Mouse (Mus musculus) heart, adult 9 months (tissue): ENCODE results near the gene Olfr1441.

Experiments
- DNase-seq, 2 experiments: peaks; one replicate each; pipeline ENCODE4 v3.0.0; 2022; ENCODE audit warnings: low spot score in 2 of 2

The Olfr1441 gene

GRCm38 (mm10) chr19:12462851-12463721 is 45.9 kb downstream of the Olfr1441 start:
- no peak for DNase-seq

- DNase-seq = no peak
These were observed 46.4 kb downstream of the Olfr1441 start for GRCm38 (mm10) chr19:12463722-12464035.

- no peak for DNase-seq
These were observed 46.9 kb downstream of the Olfr1441 start for GRCm38 (mm10) chr19:12464127-12464526.

- no peak for DNase-seq
These were observed 47.4 kb downstream of the Olfr1441 start for GRCm38 (mm10) chr19:12464674-12465073.

GRCm38 (mm10) chr19:12465530-12466144 is 48.4 kb downstream of the Olfr1441 start:
- no peak for DNase-seq

GRCm38 (mm10) chr19:12466204-12466603 is 49.0 kb downstream of the Olfr1441 start:
- DNase-seq = peak in 1 of 2 experiments; percentile 68

- DNase-seq = no peak
These were observed 50.2 kb downstream of the Olfr1441 start for GRCm38 (mm10) chr19:12467436-12467835.

GRCm38 (mm10) chr19:12471866-12472265 is 54.6 kb downstream of the Olfr1441 start:
- DNase-seq = no peak

- DNase-seq = no peak
These were observed 55.2 kb downstream of the Olfr1441 start for GRCm38 (mm10) chr19:12472381-12472976.
